Mouse (Mus musculus) midbrain, embryonic 11.5 days (tissue): ENCODE results near the gene Scfd2. TPM values are rescaled to one million over a fixed set of nuclear protein-coding genes. Genes with fewer than 3 reads are reported as not detected.
A peak's percentile ranks its signal among the peaks of the same experiment; 100 is the strongest.

Experiments used
- ATAC-seq: fragments of 200-750 bp; cut with Nextera tagmentation; 2 replicates; pipeline ENCODE4 v1.8.0; 2017; ENCODE audit warnings: moderate TSS enrichment, moderate library complexity; ENCODE audit not compliant: low FRiP score
- DNase-seq: peaks from one replicate; pipeline ENCODE4 v3.0.0; 2015; ENCODE audit warnings: low spot score; ENCODE audit errors: missing footprints
- H3K27ac ChIP-seq: fragments of 300-500 bp; sonication (generic); 2 replicates; pipeline ENCODE4 v1.5.1; 2014; ENCODE audit warnings: low read depth, low read length
- H3K27me3 ChIP-seq: fragments of 300-500 bp; sonication (generic); 2 replicates; pipeline ENCODE4 v1.6.1; 2014; ENCODE audit warnings: mild to moderate bottlenecking, low read length, moderate library complexity, mixed read lengths; ENCODE audit not compliant: control insufficient read depth, insufficient read depth
- H3K36me3 ChIP-seq: fragments of 300-500 bp; sonication (generic); 2 replicates; pipeline ENCODE4 v1.6.1; 2014; ENCODE audit warnings: mild to moderate bottlenecking, low read length, moderate library complexity, mixed read lengths; ENCODE audit not compliant: control insufficient read depth, insufficient read depth
- H3K4me1 ChIP-seq: fragments of 300-500 bp; sonication (generic); 2 replicates; pipeline ENCODE4 v1.6.1; 2014; ENCODE audit warnings: low read length; ENCODE audit not compliant: control insufficient read depth, insufficient read depth
- H3K4me2 ChIP-seq: fragments of 300-500 bp; sonication (generic); 2 replicates; pipeline ENCODE4 v1.6.1; 2014; ENCODE audit warnings: mild to moderate bottlenecking, moderate library complexity
- H3K4me3 ChIP-seq: fragments of 300-500 bp; sonication (generic); 2 replicates; pipeline ENCODE4 v1.5.1; 2014; ENCODE audit warnings: low read depth, low read length
- H3K9ac ChIP-seq: fragments of 300-500 bp; sonication (generic); 2 replicates; pipeline ENCODE4 v1.6.1; 2014; ENCODE audit warnings: low read length
- H3K9me3 ChIP-seq: fragments of 300-500 bp; sonication (generic); 2 replicates; pipeline ENCODE4 v1.6.1; 2016; ENCODE audit warnings: low read length; ENCODE audit not compliant: control insufficient read depth
- WGBS: fragments of 180-500 bp; shearing (Covaris S2); extraction: QIAGEN DNeasy Blood & Tissue Kit; methylation state at CpG from one replicate; pipeline ENCODE4 v1.1.7; 2014; 5-methylcytosine and 5-hydroxymethylcytosine counted together
- polyA plus RNA-seq: library from polyadenylated mRNA; unstranded; fragments of >200 nt; fragmentation: Nextera tagmentation; extraction: Ambion mirVana; gene quantifications from 2 replicates; pipeline ENCODE4 v1.2.1, GENCODE M21; 2014

Scfd2 gene
- polyA plus RNA-seq, 1 experiment from 2014 or later = 15.5 TPM

GRCm38 (mm10) chr5:74391806-74392205, 139.8 kb downstream of the Scfd2 start:
- Histone ChIP-seq H3K4me1 (peaks cover 2% of the 10 kb centered on the region; the same call in 1 of the 2 replicates), H3K9me3 (no peaks in the 10 kb centered on the region), H3K27me3 (no peaks in the 10 kb centered on the region), H3K27ac (no peak overlapping the region), H3K36me3 (no peaks in the 10 kb centered on the region), H3K4me3 (no peak overlapping the region), H3K9ac (no peak overlapping the region), H3K4me2 (no peak overlapping the region)
- 79% methylated on average over 2 of the region's 2 CpGs for WGBS
- peak; percentile 14 for DNase-seq
- ATAC-seq = no peak

- H3K36me3 ChIP-seq = no peaks in the 10 kb centered on the region
- ATAC-seq (no peak), DNase-seq (no peak)
- H3K4me2 ChIP-seq = no peak overlapping the region
- no peak overlapping the region for H3K27ac ChIP-seq
- no peak overlapping the region for H3K9ac ChIP-seq
- no peak overlapping the region for H3K4me3 ChIP-seq
- H3K4me1 ChIP-seq = peaks cover 2% of the 10 kb centered on the region; the same call in 1 of the 2 replicates
- no peaks in the 10 kb centered on the region for H3K27me3 ChIP-seq
- 84% methylated on average over 5 of the region's 5 CpGs for WGBS
- H3K9me3 ChIP-seq = no peaks in the 10 kb centered on the region
Observed at GRCm38 (mm10) chr5:74391346-74391745, 140.2 kb downstream of the Scfd2 start.

GRCm38 (mm10) chr5:74388849-74389248, 142.7 kb downstream of the Scfd2 start:
- H3K4me1 ChIP-seq = no peaks in the 10 kb centered on the region
- H3K4me3 ChIP-seq = no peak overlapping the region
- DNase-seq (peak; percentile 8), ATAC-seq (no peak)
- no peaks in the 10 kb centered on the region for H3K27me3 ChIP-seq
- H3K27ac ChIP-seq = no peak overlapping the region
- no peak overlapping the region for H3K9ac ChIP-seq
- H3K4me2 ChIP-seq = no peak overlapping the region
- 85% methylated on average over 2 of the region's 2 CpGs for WGBS
- no peaks in the 10 kb centered on the region for H3K36me3 ChIP-seq
- no peaks in the 10 kb centered on the region for H3K9me3 ChIP-seq

- DNase-seq = peak; percentile 19
- ATAC-seq = no peak
- no peaks in the 10 kb centered on the region for H3K27me3 ChIP-seq
- H3K4me3 ChIP-seq = no peak overlapping the region
- no peak overlapping the region for H3K27ac ChIP-seq
- 73% methylated on average over 6 of the region's 6 CpGs for WGBS
- no peak overlapping the region for H3K9ac ChIP-seq
- H3K4me2 ChIP-seq = no peak overlapping the region
- H3K9me3 ChIP-seq = no peaks in the 10 kb centered on the region
- no peaks in the 10 kb centered on the region for H3K4me1 ChIP-seq
- H3K36me3 ChIP-seq = no peaks in the 10 kb centered on the region
Observed at GRCm38 (mm10) chr5:74388101-74388500, 143.5 kb downstream of the Scfd2 start.

GRCm38 (mm10) chr5:74387143-74387886, 144.2 kb downstream of the Scfd2 start:
- 77% methylated on average over 1 of the region's 1 CpGs for WGBS
- DNase-seq = no peak
- no peaks in the 10 kb centered on the region for H3K27me3 ChIP-seq
- H3K4me3 ChIP-seq = no peak overlapping the region
- no peak for ATAC-seq
- no peak overlapping the region for H3K4me2 ChIP-seq
- H3K27ac ChIP-seq = no peak overlapping the region
- no peak overlapping the region for H3K9ac ChIP-seq
- H3K9me3 ChIP-seq = no peaks in the 10 kb centered on the region
- no peaks in the 10 kb centered on the region for H3K4me1 ChIP-seq
- H3K36me3 ChIP-seq = no peaks in the 10 kb centered on the region

GRCm38 (mm10) chr5:74380045-74380444, 151.5 kb downstream of the Scfd2 start:
- no peaks in the 10 kb centered on the region for H3K36me3 ChIP-seq
- no peak overlapping the region for H3K9ac ChIP-seq
- 84% methylated on average over 5 of the region's 5 CpGs for WGBS
- no peaks in the 10 kb centered on the region for H3K9me3 ChIP-seq
- no peaks in the 10 kb centered on the region for H3K27me3 ChIP-seq
- ATAC-seq (no peak), DNase-seq (peak; percentile 1)
- no peak overlapping the region for H3K4me3 ChIP-seq
- no peak overlapping the region for H3K27ac ChIP-seq
- no peak overlapping the region for H3K4me2 ChIP-seq
- H3K4me1 ChIP-seq = no peaks in the 10 kb centered on the region

- 86% methylated on average over 9 of the region's 9 CpGs for WGBS
- no peak for ATAC-seq
Observed at GRCm38 (mm10) chr5:74366710-74367101, 164.9 kb downstream of the Scfd2 start.

GRCm38 (mm10) chr5:74365984-74366709, 165.4 kb downstream of the Scfd2 start:
- DNase-seq (peak; percentile 77), ATAC-seq (no peak)
- Histone ChIP-seq H3K27ac (no peak overlapping the region), H3K4me2 (no peak overlapping the region), H3K9ac (no peak overlapping the region), H3K27me3 (no peaks in the 10 kb centered on the region), H3K36me3 (no peaks in the 10 kb centered on the region), H3K9me3 (no peaks in the 10 kb centered on the region), H3K4me3 (no peak overlapping the region), H3K4me1 (no peaks in the 10 kb centered on the region)
- WGBS = 72% methylated on average over 4 of the region's 4 CpGs

More at GRCm38 (mm10) chr5:74366710-74367101, 164.9 kb downstream of the Scfd2 start:
- Histone ChIP-seq H3K4me1 (no peaks in the 10 kb centered on the region), H3K9ac (no peak overlapping the region), H3K27me3 (no peaks in the 10 kb centered on the region), H3K27ac (no peak overlapping the region), H3K4me2 (no peak overlapping the region), H3K4me3 (no peak overlapping the region), H3K9me3 (no peaks in the 10 kb centered on the region), H3K36me3 (no peaks in the 10 kb centered on the region)
- DNase-seq = peak; percentile 72

- ATAC-seq (no peak), DNase-seq (peak; percentile 31)
- no peaks in the 10 kb centered on the region for H3K4me1 ChIP-seq
- no peaks in the 10 kb centered on the region for H3K27me3 ChIP-seq
- no peak overlapping the region for H3K4me2 ChIP-seq
- H3K27ac ChIP-seq = no peak overlapping the region
- no peak overlapping the region for H3K9ac ChIP-seq
- H3K9me3 ChIP-seq = no peaks in the 10 kb centered on the region
- 73% methylated on average over 6 of the region's 6 CpGs for WGBS
- no peaks in the 10 kb centered on the region for H3K36me3 ChIP-seq
- no peak overlapping the region for H3K4me3 ChIP-seq
Observed at GRCm38 (mm10) chr5:74365408-74365807, 166.2 kb downstream of the Scfd2 start.
